Mouse (Mus musculus): ENCODE data around the gene Chmp5. TPM values are rescaled to one million over a fixed set of nuclear protein-coding genes. Genes with fewer than 3 reads are reported as not detected.

Gene Chmp5
- polyA plus RNA-seq, 1 experiment from 2014 or later, result 184 TPM

DNA sequence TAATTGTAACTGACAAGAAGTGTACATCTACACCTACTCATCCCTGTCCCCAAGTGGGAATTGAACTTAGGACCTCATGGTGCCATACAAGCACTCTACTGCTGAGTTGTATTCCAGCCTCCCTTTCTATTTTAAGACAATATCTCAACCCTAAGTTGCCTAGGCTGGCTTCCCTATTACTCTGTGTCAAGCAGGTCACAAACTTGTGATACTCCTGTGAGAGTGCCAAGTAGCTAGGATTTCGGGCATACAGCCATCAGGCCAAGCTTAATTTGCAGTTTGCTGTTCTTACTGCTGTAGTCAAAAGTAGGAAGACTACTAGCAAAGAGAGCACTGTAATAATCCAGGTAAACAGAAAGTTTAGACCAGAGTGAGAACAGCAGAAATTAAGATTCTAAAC is 35.5 kb downstream of the Chmp5 start:
- Histone ChIP-seq H3K27me3 (no peaks in the 10 kb centered on the region), H3K36me3 (peaks cover 86% of the 10 kb centered on the region), H3K9ac (no peak overlapping the region), H3K4me2 (no peak overlapping the region), H3K4me1 (replicated peaks) (no peaks in the 10 kb centered on the region), H3K27ac (replicated peaks) (no peak overlapping the region), H3K4me3 (no peak overlapping the region), H3K9me3 (no peaks in the 10 kb centered on the region)
- no peak for ATAC-seq (ENCODE audit: low read depth)
- 96% methylated on average over 1 of the region's 1 CpGs for WGBS

DNA sequence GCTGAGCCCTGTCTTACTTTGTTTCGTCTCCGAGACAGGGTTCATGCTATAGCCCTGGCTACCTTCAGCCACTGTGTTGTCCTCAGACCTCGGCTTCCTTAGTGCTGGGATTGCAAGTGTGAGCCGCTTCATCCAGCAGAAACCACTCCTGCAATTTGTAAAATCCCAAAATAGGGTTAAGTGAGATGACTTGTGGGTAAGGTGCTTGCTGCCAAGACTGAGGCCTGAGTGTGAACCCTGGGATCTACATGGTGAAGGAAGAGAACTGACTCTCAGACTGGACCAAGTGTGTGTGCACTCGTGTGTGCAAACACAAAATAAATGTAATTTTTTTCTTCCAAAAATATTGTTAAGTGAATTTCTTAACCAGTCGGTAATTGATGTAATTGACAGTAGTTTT is 41.4 kb downstream of the Chmp5 start:
- H3K27me3 ChIP-seq, result no peaks in the 10 kb centered on the region
- H3K4me2 ChIP-seq, result no peak overlapping the region
- H3K4me3 ChIP-seq, result no peak overlapping the region
- ATAC-seq (ENCODE audit: low read depth), result no peak
- H3K27ac ChIP-seq (replicated peaks), result no peak overlapping the region
- peaks cover 97% of the 10 kb centered on the region for H3K36me3 ChIP-seq
- 91% methylated on average over 6 of the region's 6 CpGs for WGBS
- no peaks in the 10 kb centered on the region for H3K9me3 ChIP-seq
- no peaks in the 10 kb centered on the region for H3K4me1 ChIP-seq (replicated peaks)
- H3K9ac ChIP-seq, result no peak overlapping the region

DNA sequence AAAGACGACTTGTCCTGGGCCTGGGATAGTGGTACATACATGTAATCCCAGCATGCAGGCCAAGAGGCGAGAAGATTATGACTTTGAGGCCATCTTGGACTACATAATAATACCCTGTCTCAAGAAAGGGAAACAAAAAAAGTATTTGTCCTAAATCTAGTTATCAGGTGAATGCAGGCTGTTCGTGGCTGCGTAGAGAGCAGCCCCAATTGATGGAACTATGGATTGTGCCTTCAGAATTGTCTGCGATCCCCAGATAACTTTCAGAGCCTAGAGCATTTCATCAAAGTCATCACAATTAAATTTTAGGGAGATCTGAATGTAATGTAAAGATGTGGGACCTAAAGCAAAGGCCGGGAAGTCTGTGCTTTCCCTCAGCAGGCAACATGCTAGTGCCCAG is 48.1 kb downstream of the Chmp5 start:
- Histone ChIP-seq H3K27ac (replicated peaks) (no peak overlapping the region), H3K9me3 (no peaks in the 10 kb centered on the region), H3K4me1 (replicated peaks) (no peaks in the 10 kb centered on the region), H3K27me3 (no peaks in the 10 kb centered on the region), H3K36me3 (peaks cover 100% of the 10 kb centered on the region), H3K4me2 (no peak overlapping the region), H3K4me3 (no peak overlapping the region), H3K9ac (no peak overlapping the region)
- 93% methylated on average over 6 of the region's 6 CpGs for WGBS
- no peak for ATAC-seq (ENCODE audit: low read depth)

DNA sequence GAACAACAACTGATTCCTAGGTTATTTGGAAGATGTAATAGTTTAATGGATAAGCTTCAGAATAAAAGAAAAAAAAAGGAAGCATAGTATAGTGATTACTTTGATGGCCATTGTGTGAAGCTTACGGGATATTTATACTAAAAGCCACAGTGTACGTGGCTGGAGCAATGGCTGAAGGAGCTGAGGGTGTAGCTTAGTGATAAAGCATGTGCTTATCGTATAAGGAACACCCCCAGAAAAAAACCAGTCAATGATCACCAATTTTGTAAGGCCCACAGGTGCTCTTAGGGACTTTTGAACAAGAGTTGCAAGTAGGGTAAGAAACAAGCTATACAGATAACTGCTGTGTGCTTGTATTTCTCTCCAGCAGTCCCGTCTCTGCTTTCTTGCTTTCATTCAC is 49.7 kb downstream of the Chmp5 start:
- Histone ChIP-seq H3K4me3 (no peak overlapping the region), H3K4me2 (no peak overlapping the region), H3K36me3 (peaks cover 97% of the 10 kb centered on the region), H3K27ac (replicated peaks) (no peak overlapping the region), H3K27me3 (no peaks in the 10 kb centered on the region), H3K4me1 (replicated peaks) (no peaks in the 10 kb centered on the region), H3K9ac (no peak overlapping the region), H3K9me3 (no peaks in the 10 kb centered on the region)
- ATAC-seq (ENCODE audit: low read depth), result no peak
- 96% methylated on average over 4 of the region's 4 CpGs for WGBS

DNA sequence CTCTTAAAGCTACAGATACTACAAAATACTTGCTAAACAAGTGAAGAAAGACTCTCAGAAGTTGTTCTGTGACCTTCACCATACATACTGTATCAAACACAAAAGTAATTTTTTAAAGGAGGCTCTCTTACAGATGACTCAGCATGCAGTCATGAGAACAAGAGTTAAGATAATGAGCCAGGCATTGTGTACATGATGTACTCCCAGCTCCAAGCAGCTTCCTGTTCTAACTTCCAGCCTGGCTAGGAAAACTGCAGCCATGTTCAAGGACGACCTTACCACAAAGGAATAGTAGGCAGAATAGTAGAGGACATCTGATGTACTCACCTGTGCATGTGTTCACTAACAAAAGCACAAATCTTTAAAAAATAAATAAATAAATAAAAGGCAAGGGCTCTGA is 52.1 kb downstream of the Chmp5 start:
- Histone ChIP-seq H3K27ac (replicated peaks) (no peak overlapping the region), H3K27me3 (no peaks in the 10 kb centered on the region), H3K4me3 (no peak overlapping the region), H3K9ac (no peak overlapping the region), H3K36me3 (peaks cover 97% of the 10 kb centered on the region), H3K9me3 (no peaks in the 10 kb centered on the region), H3K4me1 (replicated peaks) (no peaks in the 10 kb centered on the region), H3K4me2 (no peak overlapping the region)
- 90% methylated on average over 1 of the region's 1 CpGs for WGBS
- no peak for ATAC-seq (ENCODE audit: low read depth)

DNA sequence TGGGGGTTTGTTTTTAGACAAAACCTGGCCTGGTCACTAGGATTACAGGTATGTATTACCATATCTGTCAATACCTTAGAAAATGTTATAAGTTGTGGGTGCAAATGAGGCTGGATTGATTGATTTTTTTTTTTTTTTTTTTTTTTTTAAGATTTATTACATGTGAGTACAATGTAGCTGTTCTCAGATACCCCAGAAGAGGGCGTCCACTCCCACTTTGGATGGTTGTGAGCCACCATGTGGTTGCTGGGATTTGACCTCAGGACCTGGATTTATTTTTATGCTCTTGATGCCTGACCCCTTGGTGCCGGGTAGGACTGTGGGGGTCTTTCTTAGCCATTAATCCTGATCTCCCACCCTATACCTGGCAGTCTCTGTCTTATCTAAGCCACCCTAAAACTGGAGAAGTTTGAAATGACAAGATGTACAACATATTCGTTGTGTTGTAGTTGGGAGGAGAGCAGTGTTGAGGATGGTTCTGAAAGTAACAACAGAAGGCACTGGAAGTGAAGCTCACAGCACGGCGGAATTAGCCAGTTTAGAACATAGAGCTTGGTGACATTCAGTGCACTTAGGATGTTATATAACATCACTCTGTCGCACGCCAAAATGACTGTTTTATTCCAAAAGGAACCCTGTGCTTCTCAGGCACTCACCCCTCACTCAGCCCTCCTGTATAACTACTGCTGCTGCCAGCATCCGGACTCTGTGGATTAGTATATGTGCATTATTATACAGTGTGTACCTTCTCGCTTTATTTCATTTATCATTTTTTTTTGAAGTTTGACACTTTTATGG is 52.8 kb downstream of the Chmp5 start:
- Histone ChIP-seq H3K9me3 (no peaks in the 10 kb centered on the region), H3K4me1 (replicated peaks) (no peaks in the 10 kb centered on the region), H3K4me3 (no peak overlapping the region), H3K27ac (replicated peaks) (no peak overlapping the region), H3K9ac (no peak overlapping the region), H3K27me3 (no peaks in the 10 kb centered on the region), H3K4me2 (no peak overlapping the region), H3K36me3 (peaks cover 92% of the 10 kb centered on the region)
- no peak for ATAC-seq (ENCODE audit: low read depth)
- WGBS, result 88% methylated on average over 9 of the region's 9 CpGs

DNA sequence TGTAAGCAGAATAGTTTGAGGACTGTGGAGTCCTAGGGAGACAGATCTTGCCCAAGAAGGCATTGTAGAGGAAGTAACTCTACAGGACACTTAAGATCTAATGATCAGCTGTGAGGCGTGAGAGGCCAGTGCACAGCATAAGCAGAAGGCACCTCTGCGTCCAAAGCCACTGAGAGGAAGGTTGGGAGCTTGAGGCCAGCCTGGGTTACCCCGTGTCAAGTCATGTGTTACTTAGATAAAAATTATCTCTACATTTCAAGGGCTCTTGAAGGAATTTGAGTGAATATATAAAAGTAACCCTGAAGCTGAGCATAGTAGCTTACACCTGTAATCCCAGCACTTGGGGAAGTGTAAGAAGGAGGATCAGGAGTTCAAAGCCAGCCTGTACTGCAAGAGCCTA is 65.1 kb downstream of the Chmp5 start:
- no peaks in the 10 kb centered on the region for H3K27me3 ChIP-seq
- ATAC-seq (ENCODE audit: low read depth), result no peak
- 96% methylated on average over 3 of the region's 3 CpGs for WGBS
- no peak overlapping the region for H3K4me3 ChIP-seq
- H3K4me1 ChIP-seq (replicated peaks), result no peaks in the 10 kb centered on the region
- no peaks in the 10 kb centered on the region for H3K9me3 ChIP-seq
- peaks cover 96% of the 10 kb centered on the region for H3K36me3 ChIP-seq
- no peak overlapping the region for H3K27ac ChIP-seq (replicated peaks)
- H3K4me2 ChIP-seq, result no peak overlapping the region
- H3K9ac ChIP-seq, result no peak overlapping the region

Small RNA genes within 50 kb of the gene (microRNA-seq; reads per million reads assigned to microRNA genes)
- 0.44 reads per million for gene Mir3094

Other genes starting within 250 kb of the Chmp5 start
- gene Aptx, start 245.2 kb upstream of the Chmp5 start, polyA plus RNA-seq (2015; fragmentation: Nextera tagmentation; extraction: Ambion mirVana), result 55.4 and 56.2 TPM in 2 replicates
- gene Dnaja1, start 226.3 kb upstream of the Chmp5 start, polyA plus RNA-seq (2015; fragmentation: Nextera tagmentation; extraction: Ambion mirVana), result 784 and 823 TPM in 2 replicates
- 129 and 131 TPM in 2 replicates for gene Smu1, start 190.5 kb upstream of the Chmp5 start, polyA plus RNA-seq (2015; fragmentation: Nextera tagmentation; extraction: Ambion mirVana)
- gene B4galt1, start 94.4 kb upstream of the Chmp5 start, polyA plus RNA-seq (2015; fragmentation: Nextera tagmentation; extraction: Ambion mirVana), result 10.2 and 12.1 TPM in 2 replicates
- not detected in 2 replicates for gene Spink4, start 28.4 kb upstream of the Chmp5 start, polyA plus RNA-seq (2015; fragmentation: Nextera tagmentation; extraction: Ambion mirVana)
- 233 and 247 TPM in 2 replicates for gene Bag1, start 113 bp upstream of the Chmp5 start, polyA plus RNA-seq (2015; fragmentation: Nextera tagmentation; extraction: Ambion mirVana)
- gene Nfx1, start 22.5 kb downstream of the Chmp5 start, polyA plus RNA-seq (2015; fragmentation: Nextera tagmentation; extraction: Ambion mirVana), result 93.2 and 103 TPM in 2 replicates
- not detected in 2 replicates for gene Aqp7, start 99.7 kb downstream of the Chmp5 start, polyA plus RNA-seq (2015; fragmentation: Nextera tagmentation; extraction: Ambion mirVana)
- 0.20 and 0.59 TPM in 2 replicates for gene Aqp3, start 149.8 kb downstream of the Chmp5 start, polyA plus RNA-seq (2015; fragmentation: Nextera tagmentation; extraction: Ambion mirVana)
- gene Nol6, start 176.0 kb downstream of the Chmp5 start, polyA plus RNA-seq (2015; fragmentation: Nextera tagmentation; extraction: Ambion mirVana), result 30.0 and 32.6 TPM in 2 replicates
- 70.0 and 79.9 TPM in 2 replicates for gene Ube2r2, start 187.3 kb downstream of the Chmp5 start, polyA plus RNA-seq (2015; fragmentation: Nextera tagmentation; extraction: Ambion mirVana)